Mouse (Mus musculus): ENCODE data around the gene Sost.

DNA sequence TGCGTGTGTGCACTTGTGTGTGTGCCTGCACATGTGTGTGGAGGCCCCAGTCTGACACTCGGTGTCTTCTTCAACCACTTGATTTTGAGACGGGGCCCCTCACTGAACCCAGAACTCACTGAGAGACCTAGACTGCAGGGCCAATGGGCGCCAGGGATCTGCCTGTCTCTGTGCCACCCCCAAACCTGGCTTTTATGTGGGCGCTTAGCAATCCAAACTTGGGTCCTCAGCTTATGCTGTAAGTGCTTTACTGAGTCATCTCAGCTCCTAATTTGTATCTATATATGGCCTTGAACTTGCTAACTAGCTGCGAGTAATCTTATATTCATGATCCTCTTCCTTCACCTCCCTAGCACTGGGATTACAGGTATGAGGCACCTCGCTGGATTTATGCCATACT lies 25.6 kb upstream of the Sost start:
- TF ChIP-seq CTCF (IDR thresholded peaks at IDR 0.05; ENCODE audit: control insufficient read depth, insufficient read depth, low read length) (no peak), POLR2A (IDR thresholded peaks at IDR 0.05; ENCODE audit: borderline replicate concordance, control insufficient read depth, low read depth, low read length) (no peak)
